Mouse (Mus musculus): ENCODE measurements at regions not wholly inside any gene's neighbourhood (a gene's known extent, or its start where the extent isn't known, plus 50 kb on each side); places are given as distances from the start of the nearest gene placed in this dataset.

GRCm38 (mm10) chr13:52216343-52216742, 314.7 kb downstream of the Diras2 start:
- Histone ChIP-seq H3K27ac (ENCODE audit: low read depth, low read length) (no peak overlapping the region), H3K4me1 (replicated peaks; ENCODE audit: control insufficient read depth, insufficient read depth, low read length) (no peaks in the 10 kb centered on the region), H3K36me3 (ENCODE audit: control insufficient read depth, insufficient read depth, low read length) (no peaks in the 10 kb centered on the region), H3K4me3 (ENCODE audit: low read depth, low read length) (no peak overlapping the region), H3K9ac (ENCODE audit: low read depth, low read length) (no peak overlapping the region), H3K27me3 (ENCODE audit: control insufficient read depth, insufficient read depth, low read length) (no peaks in the 10 kb centered on the region; the same call in 1 of the 2 replicates), H3K9me3 (ENCODE audit: control insufficient read depth, low read length) (no peaks in the 10 kb centered on the region), H3K4me2 (replicated peaks; ENCODE audit: low read depth, low read length) (no peak overlapping the region)
- no peak for ATAC-seq (ENCODE audit: low FRiP score)
- DNase-seq (ENCODE audit: low spot score), result no peak
- WGBS, result 78% methylated on average over 5 of the region's 5 CpGs

DNA sequence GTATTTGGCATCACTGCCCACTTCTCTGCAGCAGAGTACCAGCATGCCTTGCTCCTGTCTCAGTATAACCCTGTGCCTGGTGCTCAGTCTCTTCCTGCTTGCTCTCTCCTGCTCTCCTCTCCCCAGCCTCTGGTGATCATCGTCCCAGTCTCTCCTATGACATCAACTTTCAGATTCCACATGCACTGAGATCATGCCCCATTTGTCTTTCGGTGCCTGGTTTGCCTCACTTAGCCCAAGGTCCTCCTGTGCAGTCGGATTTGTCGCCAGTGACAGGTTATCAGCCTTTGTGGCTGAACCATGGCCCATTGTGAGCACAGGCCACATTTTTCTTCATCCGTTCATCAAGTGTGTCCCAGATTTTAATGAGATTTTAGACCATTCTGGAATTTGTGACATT, 314.0 kb downstream of the Diras2 start:
- Histone ChIP-seq H3K27ac (ENCODE audit: low read depth, low read length) (no peak overlapping the region), H3K4me2 (replicated peaks; ENCODE audit: low read depth, low read length) (no peak overlapping the region), H3K4me1 (replicated peaks; ENCODE audit: control insufficient read depth, insufficient read depth, low read length) (no peaks in the 10 kb centered on the region), H3K9ac (ENCODE audit: low read depth, low read length) (no peak overlapping the region), H3K4me3 (ENCODE audit: low read depth, low read length) (no peak overlapping the region), H3K9me3 (ENCODE audit: control insufficient read depth, low read length) (no peaks in the 10 kb centered on the region), H3K36me3 (ENCODE audit: control insufficient read depth, insufficient read depth, low read length) (no peaks in the 10 kb centered on the region), H3K27me3 (ENCODE audit: control insufficient read depth, insufficient read depth, low read length) (no peaks in the 10 kb centered on the region; the same call in 1 of the 2 replicates)
- DNase-seq (ENCODE audit: low spot score), result no peak
- 81% methylated on average over 5 of the region's 5 CpGs for WGBS
- ATAC-seq (ENCODE audit: low FRiP score), result no peak

DNA sequence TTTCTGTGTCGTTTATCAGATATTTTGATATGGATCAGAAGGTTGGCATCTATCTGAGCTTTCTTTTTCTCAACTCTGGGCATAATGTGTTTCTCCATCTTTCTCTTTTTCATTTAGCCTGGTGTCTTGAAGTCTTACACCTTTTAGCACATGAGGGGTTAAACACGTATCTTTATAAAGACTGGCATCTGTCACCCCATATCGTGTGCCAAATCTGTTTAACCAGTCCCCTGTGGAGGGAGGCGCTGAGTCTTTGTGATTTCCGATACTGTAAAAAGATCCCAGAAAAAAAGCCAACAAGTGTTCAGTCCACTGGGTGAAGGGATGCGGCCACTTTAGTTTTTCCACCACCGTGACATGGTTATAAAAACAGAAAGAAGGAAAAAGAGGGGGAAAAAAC, 313.3 kb downstream of the Diras2 start:
- WGBS, result 76% methylated on average over 7 of the region's 7 CpGs
- ATAC-seq (ENCODE audit: low FRiP score) (no peak), DNase-seq (ENCODE audit: low spot score) (no peak)
- no peaks in the 10 kb centered on the region for H3K36me3 ChIP-seq (ENCODE audit: control insufficient read depth, insufficient read depth, low read length)
- no peak overlapping the region for H3K27ac ChIP-seq (ENCODE audit: low read depth, low read length)
- H3K9me3 ChIP-seq (ENCODE audit: control insufficient read depth, low read length), result no peaks in the 10 kb centered on the region
- no peak overlapping the region for H3K4me2 ChIP-seq (replicated peaks; ENCODE audit: low read depth, low read length)
- H3K4me3 ChIP-seq (ENCODE audit: low read depth, low read length), result no peak overlapping the region
- peaks cover 3% of the 10 kb centered on the region; the same call in 1 of the 2 replicates for H3K27me3 ChIP-seq (ENCODE audit: control insufficient read depth, insufficient read depth, low read length)
- no peak overlapping the region for H3K9ac ChIP-seq (ENCODE audit: low read depth, low read length)
- H3K4me1 ChIP-seq (replicated peaks; ENCODE audit: control insufficient read depth, insufficient read depth, low read length), result no peaks in the 10 kb centered on the region

DNA sequence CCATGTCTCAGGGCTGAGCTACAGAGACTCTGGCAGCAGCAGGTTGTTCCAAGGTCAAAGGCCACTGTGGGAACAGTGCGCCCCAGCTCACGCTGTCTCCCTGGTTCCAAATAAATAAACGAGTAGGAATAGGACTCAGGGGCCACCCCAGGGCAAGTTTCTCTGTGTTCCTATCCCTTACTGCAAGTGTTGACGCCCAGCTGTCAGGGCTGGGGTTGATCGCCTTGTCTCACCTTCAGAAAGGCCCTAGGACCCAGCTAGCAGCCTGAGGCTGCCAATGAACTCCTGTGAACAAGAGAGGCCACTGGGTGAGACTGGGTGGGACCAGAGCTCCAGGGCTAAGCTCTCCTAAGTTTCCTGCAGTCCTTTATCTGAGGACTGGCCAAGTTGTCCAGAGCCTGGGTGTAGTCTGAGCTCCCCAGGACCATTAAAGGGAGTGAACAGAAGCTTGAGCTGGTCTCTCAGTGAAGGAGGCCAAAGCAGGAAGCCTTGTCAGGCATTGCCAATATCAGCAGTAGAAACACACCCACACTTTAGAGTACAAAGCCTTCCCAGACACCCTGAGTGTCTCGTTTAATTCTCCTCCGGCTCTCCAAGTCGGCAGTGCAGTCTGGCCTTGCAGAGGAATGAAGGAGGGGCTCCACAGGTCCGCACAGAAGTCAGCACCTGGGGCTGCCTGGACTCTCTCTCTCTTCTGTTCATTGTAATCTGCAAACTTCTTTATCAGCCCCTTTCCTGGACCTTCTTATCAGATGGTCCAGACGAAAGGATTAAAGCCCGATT, 308.6 kb downstream of the Diras2 start:
- no peak overlapping the region for H3K4me2 ChIP-seq (replicated peaks; ENCODE audit: low read depth, low read length)
- DNase-seq (ENCODE audit: low spot score), result peak; percentile 27
- no peak for ATAC-seq (ENCODE audit: low FRiP score)
- peaks cover 3% of the 10 kb centered on the region; the same call in 1 of the 2 replicates for H3K27me3 ChIP-seq (ENCODE audit: control insufficient read depth, insufficient read depth, low read length)
- H3K36me3 ChIP-seq (ENCODE audit: control insufficient read depth, insufficient read depth, low read length), result no peaks in the 10 kb centered on the region
- H3K4me1 ChIP-seq (replicated peaks; ENCODE audit: control insufficient read depth, insufficient read depth, low read length), result 0 out of 2 replicates have a peak, but pooled peaks cover 3% of the 10 kb centered on the region
- H3K4me3 ChIP-seq (ENCODE audit: low read depth, low read length), result no peak overlapping the region
- 32% methylated on average over 11 of the region's 11 CpGs for WGBS
- H3K27ac ChIP-seq (ENCODE audit: low read depth, low read length), result no peak overlapping the region
- H3K9me3 ChIP-seq (ENCODE audit: control insufficient read depth, low read length), result no peaks in the 10 kb centered on the region
- no peak overlapping the region for H3K9ac ChIP-seq (ENCODE audit: low read depth, low read length)

DNA sequence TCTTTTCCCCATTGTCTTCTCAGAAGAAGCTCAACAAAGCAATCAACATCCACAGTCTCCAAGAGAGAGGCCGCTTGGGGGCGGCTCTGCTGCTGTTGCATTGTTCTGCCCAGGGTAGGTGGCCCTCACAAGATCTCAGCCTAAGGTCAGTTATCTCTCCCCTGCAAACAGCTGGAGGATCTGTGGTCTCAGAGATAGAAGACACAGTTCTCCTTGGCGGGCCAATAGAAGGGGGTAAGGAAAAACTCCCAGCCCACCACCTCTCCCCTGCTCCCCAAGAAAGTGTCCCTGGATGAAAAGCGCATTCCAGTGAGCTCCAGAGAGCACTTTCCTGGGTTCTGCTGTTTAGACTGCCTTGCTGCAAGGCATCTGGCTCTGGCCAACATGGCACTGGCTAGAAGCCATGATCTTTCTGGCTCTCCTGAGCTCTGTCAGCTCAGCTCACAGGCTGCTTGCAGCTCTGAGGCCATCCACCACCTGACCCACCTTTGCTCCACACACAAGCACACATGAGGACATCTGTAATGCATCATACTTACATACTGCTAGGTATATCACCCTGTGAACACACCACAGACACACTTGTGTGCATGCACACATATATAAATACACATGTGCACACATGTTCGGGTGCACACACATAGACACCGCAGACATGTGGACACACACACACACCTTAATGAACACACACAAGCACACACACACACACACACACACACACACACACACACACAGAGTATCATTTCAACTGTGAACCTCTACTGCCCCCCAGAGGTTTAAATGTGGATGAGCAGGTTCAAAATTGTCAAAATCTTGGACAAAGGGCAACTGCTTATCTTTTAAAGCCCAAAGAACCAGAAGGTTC, 307.7 kb downstream of the Diras2 start:
- Histone ChIP-seq H3K4me3 (ENCODE audit: low read depth, low read length) (no peak overlapping the region), H3K27ac (ENCODE audit: low read depth, low read length) (no peak overlapping the region), H3K4me2 (replicated peaks; ENCODE audit: low read depth, low read length) (no peak overlapping the region), H3K4me1 (replicated peaks; ENCODE audit: control insufficient read depth, insufficient read depth, low read length) (0 out of 2 replicates have a peak, but pooled peaks cover 3% of the 10 kb centered on the region), H3K36me3 (ENCODE audit: control insufficient read depth, insufficient read depth, low read length) (no peaks in the 10 kb centered on the region), H3K9ac (ENCODE audit: low read depth, low read length) (no peak overlapping the region), H3K9me3 (ENCODE audit: control insufficient read depth, low read length) (no peaks in the 10 kb centered on the region), H3K27me3 (ENCODE audit: control insufficient read depth, insufficient read depth, low read length) (peaks cover 3% of the 10 kb centered on the region; the same call in 1 of the 2 replicates)
- ATAC-seq (ENCODE audit: low FRiP score), result no peak
- DNase-seq (ENCODE audit: low spot score), result peak; percentile 68
- WGBS, result 46% methylated on average over 6 of the region's 6 CpGs

DNA sequence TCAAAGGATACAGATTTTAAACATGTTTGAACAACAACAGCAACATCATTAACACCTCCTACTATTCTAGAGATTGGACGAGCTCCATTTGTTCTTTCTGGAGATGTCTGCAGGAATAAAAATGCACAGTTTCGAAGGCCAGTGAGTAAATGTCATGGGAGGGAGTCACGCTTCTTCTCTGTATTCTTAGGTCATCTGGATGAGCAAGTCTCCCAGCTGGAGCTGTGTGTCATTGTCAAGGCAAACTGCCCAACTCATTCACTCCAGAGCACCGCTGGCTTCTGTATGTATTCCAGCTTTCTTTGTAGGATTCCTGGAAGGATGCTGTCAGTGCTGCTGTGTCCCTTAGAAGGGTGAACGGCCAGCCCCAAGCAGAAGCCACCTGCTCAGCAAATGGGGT, 297.1 kb downstream of the Diras2 start:
- Histone ChIP-seq H3K4me3 (ENCODE audit: low read depth, low read length) (no peak overlapping the region), H3K9me3 (ENCODE audit: control insufficient read depth, low read length) (no peaks in the 10 kb centered on the region), H3K4me1 (replicated peaks; ENCODE audit: control insufficient read depth, insufficient read depth, low read length) (no peaks in the 10 kb centered on the region), H3K27me3 (ENCODE audit: control insufficient read depth, insufficient read depth, low read length) (no peaks in the 10 kb centered on the region), H3K4me2 (replicated peaks; ENCODE audit: low read depth, low read length) (no peak overlapping the region), H3K9ac (ENCODE audit: low read depth, low read length) (no peak overlapping the region), H3K27ac (ENCODE audit: low read depth, low read length) (no peak overlapping the region), H3K36me3 (ENCODE audit: control insufficient read depth, insufficient read depth, low read length) (no peaks in the 10 kb centered on the region)
- 78% methylated on average over 5 of the region's 5 CpGs for WGBS
- DNase-seq (ENCODE audit: low spot score) (no peak), ATAC-seq (ENCODE audit: low FRiP score) (no peak)

- no peaks in the 10 kb centered on the region for H3K36me3 ChIP-seq (ENCODE audit: control insufficient read depth, insufficient read depth, low read length)
- ATAC-seq (ENCODE audit: low FRiP score) (no peak), DNase-seq (ENCODE audit: low spot score) (peak; percentile 6)
- H3K4me3 ChIP-seq (ENCODE audit: low read depth, low read length), result no peak overlapping the region
- H3K4me1 ChIP-seq (replicated peaks; ENCODE audit: control insufficient read depth, insufficient read depth, low read length), result no peaks in the 10 kb centered on the region
- H3K4me2 ChIP-seq (replicated peaks; ENCODE audit: low read depth, low read length), result no peak overlapping the region
- no peak overlapping the region for H3K9ac ChIP-seq (ENCODE audit: low read depth, low read length)
- 60% methylated on average over 10 of the region's 10 CpGs for WGBS
- no peaks in the 10 kb centered on the region for H3K9me3 ChIP-seq (ENCODE audit: control insufficient read depth, low read length)
- no peaks in the 10 kb centered on the region for H3K27me3 ChIP-seq (ENCODE audit: control insufficient read depth, insufficient read depth, low read length)
- H3K27ac ChIP-seq (ENCODE audit: low read depth, low read length), result no peak overlapping the region
Observed at GRCm38 (mm10) chr13:52236105-52236504, 295.0 kb downstream of the Diras2 start.

DNA sequence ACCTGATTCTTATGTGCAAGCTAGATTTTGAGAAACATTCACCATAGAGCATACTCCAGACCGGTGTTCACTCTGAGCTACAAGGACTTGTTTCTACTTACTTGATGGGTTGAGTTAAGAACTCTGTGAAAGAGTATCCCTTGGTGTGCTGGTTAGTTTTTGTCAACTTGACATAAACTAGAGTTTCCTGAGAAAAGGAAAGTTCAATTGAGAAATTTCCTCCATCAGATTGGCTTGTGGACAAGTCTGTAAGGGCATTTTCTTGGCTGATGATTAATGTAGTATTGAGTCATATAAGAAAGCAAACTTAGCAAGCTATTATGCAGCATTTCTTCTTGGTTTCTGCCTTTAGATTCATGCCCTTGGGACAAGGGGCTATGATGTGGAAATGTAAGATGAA, 291.5 kb downstream of the Diras2 start:
- no peak for ATAC-seq (ENCODE audit: low FRiP score)

More for the DNA sequence above, 291.5 kb downstream of the Diras2 start:
- Histone ChIP-seq H3K36me3 (ENCODE audit: control insufficient read depth, insufficient read depth, low read length) (no peaks in the 10 kb centered on the region), H3K4me3 (ENCODE audit: low read depth, low read length) (no peak overlapping the region), H3K4me1 (replicated peaks; ENCODE audit: control insufficient read depth, insufficient read depth, low read length) (no peaks in the 10 kb centered on the region), H3K9me3 (ENCODE audit: control insufficient read depth, low read length) (no peaks in the 10 kb centered on the region), H3K27ac (ENCODE audit: low read depth, low read length) (no peak overlapping the region), H3K9ac (ENCODE audit: low read depth, low read length) (no peak overlapping the region), H3K27me3 (ENCODE audit: control insufficient read depth, insufficient read depth, low read length) (no peaks in the 10 kb centered on the region), H3K4me2 (replicated peaks; ENCODE audit: low read depth, low read length) (no peak overlapping the region)
- DNase-seq (ENCODE audit: low spot score), result no peak
- WGBS, result 87% methylated on average over 1 of the region's 1 CpGs

All from hindbrain, embryonic 11.5 days (tissue).